Mouse (Mus musculus) Muller cell, postnatal 12 days (primary cell): ENCODE data around the gene Gm27029.
"Not testable (repeated sequence)": the region's sequence is repeated elsewhere in the genome, so short reads cannot be mapped to it uniquely, and the experiment has no call there.

Experiments
- DNase-seq: peaks from one replicate; pipeline ENCODE4 v3.0.0-alpha.2; 2015; ENCODE audit errors: inconsistent ontology term

Gm27029 gene

GRCm38 (mm10) chr11:101424105-101424851 is at the start of gene Gm27029:
TSS of gene Gm27029 (minus strand) at chr11:101424796.
- peak; percentile 30 for DNase-seq

- DNase-seq = no peak
Measured at GRCm38 (mm10) chr11:101474298-101474697, 49.7 kb upstream of the Gm27029 start.

- DNase-seq = not testable (repeated sequence)
Measured at GRCm38 (mm10) chr11:101473686-101474085, 49.1 kb upstream of the Gm27029 start.

- DNase-seq = no peak
Measured at GRCm38 (mm10) chr11:101472336-101472735, 47.7 kb upstream of the Gm27029 start.

- no peak for DNase-seq
Measured at GRCm38 (mm10) chr11:101471926-101472325, 47.3 kb upstream of the Gm27029 start.

GRCm38 (mm10) chr11:101470206-101470605 is 45.6 kb upstream of the Gm27029 start:
- no peak for DNase-seq

- no peak for DNase-seq
Measured at GRCm38 (mm10) chr11:101469155-101469554, 44.6 kb upstream of the Gm27029 start.

GRCm38 (mm10) chr11:101468731-101469130 is 44.1 kb upstream of the Gm27029 start:
- no peak for DNase-seq

GRCm38 (mm10) chr11:101468263-101468688 is 43.7 kb upstream of the Gm27029 start:
- DNase-seq = no peak

GRCm38 (mm10) chr11:101467477-101468262 is 43.1 kb upstream of the Gm27029 start:
- DNase-seq = peak; percentile 92

- not testable (repeated sequence) for DNase-seq
Measured at GRCm38 (mm10) chr11:101466552-101466950, 42.0 kb upstream of the Gm27029 start.

- DNase-seq = peak; percentile 83
Measured at GRCm38 (mm10) chr11:101465869-101466551, 41.4 kb upstream of the Gm27029 start, which contains the start of gene Vat1. TSS of gene Vat1 (minus strand) at chr11:101466230.

GRCm38 (mm10) chr11:101465101-101465868 is 40.7 kb upstream of the Gm27029 start:
- peak; percentile 86 for DNase-seq

- no peak for DNase-seq
Measured at GRCm38 (mm10) chr11:101464211-101465100, 39.9 kb upstream of the Gm27029 start, which contains the start of gene Rnd2. TSS of gene Rnd2 (plus strand) at chr11:101464999.

- DNase-seq = no peak
Measured at GRCm38 (mm10) chr11:101462583-101463440, 38.2 kb upstream of the Gm27029 start.

- DNase-seq = no peak
Measured at GRCm38 (mm10) chr11:101462141-101462540, 37.5 kb upstream of the Gm27029 start.

GRCm38 (mm10) chr11:101460321-101460720 is 35.7 kb upstream of the Gm27029 start:
- DNase-seq = no peak

GRCm38 (mm10) chr11:101459716-101460115 is 35.1 kb upstream of the Gm27029 start:
- DNase-seq = no peak

- DNase-seq = no peak
Measured at GRCm38 (mm10) chr11:101458217-101458616, 33.6 kb upstream of the Gm27029 start.
